Mouse (Mus musculus) ES-Bruce4 (cell line): Measurements from ENCODE around the gene C530025M09Rik.

ENCODE experiments used
- CTCF ChIP-seq: IDR thresholded peaks from one replicate; pipeline ENCODE4 v1.8.1; 2011; ENCODE audit warnings: low read depth, low read length
- POLR2A ChIP-seq: IDR thresholded peaks from one replicate; pipeline ENCODE4 v1.8.1; 2011; ENCODE audit warnings: low read length; ENCODE audit not compliant: insufficient read depth

- no peak for TF ChIP-seq POLR2A
- no peak for TF ChIP-seq CTCF
Observed at GRCm38 (mm10) chr2:149829955-149830535, 968 bp downstream of the C530025M09Rik start.
